Mouse (Mus musculus) small intestine, adult 2 months (tissue): ENCODE data around the gene Srms. TPM values are rescaled to one million over a fixed set of nuclear protein-coding genes. Genes with fewer than 3 reads are reported as not detected.

ENCODE experiments used
- H3K27ac ChIP-seq: fragments of 200-500 bp; 2 replicates; pipeline ENCODE4 v1.5.1; 2012; ENCODE audit warnings: low read depth, low read length, control low read depth, inconsistent platforms; ENCODE audit not compliant: insufficient read depth
- H3K27me3 ChIP-seq: fragments of 200-500 bp; 2 replicates; pipeline ENCODE4 v1.6.1; 2012; ENCODE audit warnings: mild to moderate bottlenecking, moderate library complexity, low read length, inconsistent platforms; ENCODE audit not compliant: control insufficient read depth, insufficient read depth
- H3K36me3 ChIP-seq: fragments of 200-500 bp; 2 replicates; pipeline ENCODE4 v1.6.1; 2012; ENCODE audit warnings: mild to moderate bottlenecking, low read length, control low read depth, inconsistent platforms; ENCODE audit not compliant: control insufficient read depth, insufficient read depth
- H3K4me1 ChIP-seq: fragments of 200-500 bp; 2 replicates; pipeline ENCODE4 v1.6.1; 2012; ENCODE audit warnings: low read length, inconsistent platforms, mixed read lengths; ENCODE audit not compliant: control insufficient read depth, insufficient read depth, insufficient read length
- H3K4me3 ChIP-seq: fragments of 200-500 bp; 2 replicates; pipeline ENCODE4 v1.5.1; 2012; ENCODE audit warnings: low read depth, mild to moderate bottlenecking, control low read depth, inconsistent platforms, low read length, moderate library complexity
- CTCF ChIP-seq: fragments of 200-500 bp; IDR thresholded peaks from 2 replicates; pipeline ENCODE4 v1.5.1; 2012; ENCODE audit warnings: low read depth, mild to moderate bottlenecking, control low read depth, inconsistent platforms, low read length, moderate library complexity, mixed read lengths; ENCODE audit not compliant: insufficient replicate concordance, insufficient read length; ENCODE audit errors: extremely low read depth
- POLR2A ChIP-seq: fragments of 200-500 bp; IDR thresholded peaks from 2 replicates; pipeline ENCODE4 v1.6.1; 2012; ENCODE audit warnings: low read depth, mild to moderate bottlenecking, control low read depth, inconsistent platforms, low read length, moderate library complexity
- WGBS: fragments of 180-500 bp; shearing (Covaris S2); methylation state at CpG from one replicate; pipeline ENCODE4 v1.1.7; 2018; 5-methylcytosine and 5-hydroxymethylcytosine counted together
- polyA plus RNA-seq: library from polyadenylated mRNA; depleted of rRNA; stranded (reverse); fragments of >200 nt; gene quantifications from 2 replicates; pipeline ENCODE4 v1.2.3, GENCODE M21; 2012; rRNA removed

Srms gene
- 0.56 and 0.93 TPM in 2 replicates for polyA plus RNA-seq

- 0 out of 2 replicates have a peak, but pooled peaks have one; percentile 28 for TF ChIP-seq POLR2A
- no peak for TF ChIP-seq CTCF
- WGBS: 2% methylated on average over 17 of the region's 17 CpGs
Measured at GRCm38 (mm10) chr2:181213021-181213445, at the start of gene Srms. Gene Srms (minus strand): TSS chr2:181213185.

DNA sequence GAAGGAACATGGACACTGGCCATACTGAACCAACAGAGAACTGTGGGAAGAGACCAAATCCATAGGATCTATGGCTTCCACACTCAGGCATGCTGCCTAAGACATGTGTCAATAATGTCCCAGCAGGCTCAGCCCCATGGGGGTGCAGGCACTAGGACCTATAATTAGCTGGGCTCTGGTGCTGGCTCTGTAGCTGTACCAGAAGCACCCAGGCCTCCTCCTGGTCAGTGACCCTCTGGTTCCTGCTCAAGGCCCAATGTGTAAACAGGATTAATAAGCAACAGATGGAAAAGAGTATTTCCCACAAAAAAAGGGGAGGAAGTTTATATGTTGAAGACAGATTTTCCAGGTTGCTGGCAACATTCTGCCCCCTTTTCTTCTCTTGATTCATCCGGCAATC, 40.3 kb upstream of the Srms start:
- Histone ChIP-seq H3K4me3 (no peak overlapping the region), H3K27me3 (no peaks in the 10 kb centered on the region), H3K4me1 (peaks cover 8% of the 10 kb centered on the region; the same call in 1 of the 2 replicates), H3K27ac (no peak overlapping the region), H3K36me3 (peaks cover 46% of the 10 kb centered on the region)
- TF ChIP-seq POLR2A: no peak
- TF ChIP-seq CTCF: no peak
- WGBS: 84% methylated on average over 1 of the region's 1 CpGs

More at GRCm38 (mm10) chr2:181213021-181213445, at the start of gene Srms:
- peaks cover 6% of the 10 kb centered on the region for H3K4me1 ChIP-seq
- H3K27ac ChIP-seq: no peak within 1 kb of the TSS
- H3K27me3 ChIP-seq: no peaks in the 10 kb centered on the region; the same call in 1 of the 2 replicates
- H3K4me3 ChIP-seq: peak within 1 kb of the TSS; percentile 59
- H3K36me3 ChIP-seq: no peaks in the 10 kb centered on the region

DNA sequence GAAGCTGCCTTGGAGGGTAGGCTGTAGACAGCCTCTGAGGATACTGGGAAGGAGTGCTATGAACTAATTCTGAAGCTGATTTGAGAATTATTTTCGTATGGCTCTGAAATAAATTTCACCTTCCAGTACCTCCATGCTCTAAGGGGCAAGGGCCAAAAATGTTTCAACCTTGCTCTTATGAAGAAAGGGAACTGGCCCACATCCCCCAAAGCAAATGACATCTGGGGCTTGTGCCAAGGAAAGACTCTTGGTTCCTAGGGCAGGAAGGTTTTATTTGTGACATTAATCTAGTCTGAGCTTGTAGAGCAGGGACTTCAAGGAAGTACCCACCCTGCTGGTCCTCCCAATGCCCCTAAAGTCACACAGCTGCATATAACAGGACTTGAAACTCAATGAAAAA, 38.9 kb upstream of the Srms start:
- TF ChIP-seq CTCF (no peak), POLR2A (no peak)
- H3K36me3 ChIP-seq: peaks cover 41% of the 10 kb centered on the region
- H3K4me3 ChIP-seq: no peak overlapping the region
- peaks cover 8% of the 10 kb centered on the region; the same call in 1 of the 2 replicates for H3K4me1 ChIP-seq
- 87% methylated on average over 1 of the region's 1 CpGs for WGBS
- no peaks in the 10 kb centered on the region for H3K27me3 ChIP-seq
- H3K27ac ChIP-seq: no peak overlapping the region

GRCm38 (mm10) chr2:181249217-181249616, 36.2 kb upstream of the Srms start:
- H3K27ac ChIP-seq: peak overlapping the region; percentile 64; the same call in 1 of the 2 replicates
- TF ChIP-seq CTCF (no peak), POLR2A (no peak)
- peaks cover 22% of the 10 kb centered on the region for H3K36me3 ChIP-seq
- peaks cover 10% of the 10 kb centered on the region; the same call in 1 of the 2 replicates for H3K4me1 ChIP-seq
- no peaks in the 10 kb centered on the region for H3K27me3 ChIP-seq
- no peak overlapping the region for H3K4me3 ChIP-seq
- WGBS: 30% methylated on average over 10 of the region's 10 CpGs

DNA sequence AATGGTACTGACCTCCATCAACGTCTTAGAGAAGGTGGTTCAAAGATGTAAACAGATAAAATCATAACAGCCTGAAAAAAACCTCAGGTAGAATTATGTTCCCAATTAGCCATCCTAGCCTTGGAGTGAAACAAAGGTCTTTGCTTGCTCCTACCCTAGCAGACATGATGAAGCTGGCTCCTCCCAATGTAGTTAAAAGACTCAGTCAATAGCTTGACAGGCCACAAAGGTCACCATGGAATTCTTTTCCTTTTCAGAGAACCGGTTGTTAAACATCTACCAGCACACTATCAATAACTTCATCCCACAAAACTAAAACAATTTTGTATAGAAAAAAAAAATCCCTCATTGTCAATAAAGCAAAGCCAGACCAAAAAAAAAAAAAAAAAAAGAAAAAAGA, 32.0 kb upstream of the Srms start:
- TF ChIP-seq POLR2A: no peak
- no peak for TF ChIP-seq CTCF
- H3K27ac ChIP-seq: no peak overlapping the region
- 23% methylated on average over 2 of the region's 2 CpGs for WGBS
- H3K36me3 ChIP-seq: peaks cover 6% of the 10 kb centered on the region
- H3K4me1 ChIP-seq: peaks cover 24% of the 10 kb centered on the region
- H3K4me3 ChIP-seq: no peak overlapping the region
- H3K27me3 ChIP-seq: no peaks in the 10 kb centered on the region

DNA sequence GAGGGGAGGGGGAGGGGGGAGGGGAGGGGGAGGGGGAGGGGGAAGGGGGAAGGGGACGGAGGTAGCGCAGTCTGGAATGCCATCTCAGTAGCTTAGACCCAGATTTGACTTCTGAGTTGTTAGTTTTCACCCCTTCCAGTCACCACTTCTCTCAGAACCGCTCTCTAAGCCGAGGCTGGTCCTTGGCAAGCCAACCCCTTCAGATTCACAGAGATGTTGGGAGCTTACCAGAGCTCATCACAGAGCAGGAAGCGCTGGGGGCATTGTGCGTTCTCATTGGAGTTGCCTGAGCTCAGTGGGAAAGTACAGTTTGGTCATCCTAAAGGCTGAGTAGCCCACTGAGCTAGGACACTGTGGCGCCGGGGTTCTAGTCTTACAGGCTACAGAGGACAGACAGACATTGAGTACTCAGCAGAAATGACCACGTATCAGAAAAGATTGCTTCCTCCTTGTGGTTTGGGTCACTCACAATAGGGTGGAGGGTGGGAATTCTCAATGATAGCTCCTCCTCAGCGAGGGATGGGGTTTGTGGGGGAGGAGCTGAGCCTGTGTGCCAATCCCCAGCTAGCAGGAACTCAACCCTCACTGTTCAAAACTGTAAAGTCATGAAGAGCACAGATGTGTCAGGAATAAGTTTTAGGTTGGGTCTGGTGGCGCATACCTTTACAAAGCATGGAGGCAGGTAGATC, 30.9 kb upstream of the Srms start:
- no peak overlapping the region for H3K27ac ChIP-seq
- peaks cover 27% of the 10 kb centered on the region for H3K4me1 ChIP-seq
- WGBS: 55% methylated on average over 11 of the region's 11 CpGs
- H3K36me3 ChIP-seq: peaks cover 12% of the 10 kb centered on the region
- no peak overlapping the region for H3K4me3 ChIP-seq
- H3K27me3 ChIP-seq: no peaks in the 10 kb centered on the region
- TF ChIP-seq POLR2A: no peak
- TF ChIP-seq CTCF: no peak

- Histone ChIP-seq H3K27ac (no peak overlapping the region), H3K36me3 (peaks cover 25% of the 10 kb centered on the region), H3K4me1 (peaks cover 31% of the 10 kb centered on the region), H3K4me3 (no peak overlapping the region), H3K27me3 (no peaks in the 10 kb centered on the region)
- 51% methylated on average over 3 of the region's 3 CpGs for WGBS
- TF ChIP-seq POLR2A (no peak), CTCF (no peak)
Measured at GRCm38 (mm10) chr2:181242314-181242665, 29.3 kb upstream of the Srms start.
